Mouse (Mus musculus) lung, postnatal 4 days (tissue): ENCODE results near the gene Gm49337.

Experiments used
- DNase-seq, 2 experiments: peaks; one replicate each; pipeline ENCODE4 v3.0.0; 2021

The Gm49337 gene

DNA sequence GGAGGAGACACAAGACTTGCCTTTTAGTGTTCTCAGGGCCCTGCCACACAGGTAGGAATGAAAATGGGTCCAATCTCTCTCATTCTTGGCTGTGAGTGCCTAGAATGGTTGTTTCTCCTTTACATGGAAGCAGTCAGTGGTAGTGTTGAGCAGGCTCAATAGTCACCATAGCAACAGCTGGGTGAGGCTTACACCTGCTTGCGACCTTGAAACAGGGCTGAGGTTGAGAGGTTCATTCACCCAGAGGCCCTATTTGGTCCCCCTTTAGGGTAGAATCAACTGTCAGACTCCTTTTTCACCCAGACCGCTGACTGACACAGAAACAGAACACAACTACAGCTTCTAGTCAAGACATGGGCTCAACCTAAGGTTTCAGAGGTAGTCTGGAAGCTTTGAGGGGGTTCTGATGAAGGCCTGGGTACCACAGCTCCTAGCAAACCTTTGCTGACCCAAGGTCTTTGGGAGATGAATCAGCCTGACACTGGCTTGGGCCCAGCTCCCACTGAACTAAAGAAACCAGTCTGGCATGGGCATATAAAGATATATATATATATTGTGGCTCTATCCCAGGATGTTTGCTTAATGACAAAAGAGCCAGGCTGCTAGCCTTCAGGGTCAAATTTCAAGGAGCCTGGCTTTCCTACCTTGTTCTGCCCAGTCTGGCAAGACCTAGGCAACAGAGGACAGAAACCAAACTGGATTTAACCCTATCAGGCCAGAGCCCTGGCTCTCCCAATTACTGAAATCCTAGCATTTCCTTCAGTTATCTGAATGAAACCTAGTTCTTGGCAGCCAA lies 8.2 kb upstream of the Gm49337 start:
- peak in 1 of 2 experiments; percentile 20 for DNase-seq

DNA sequence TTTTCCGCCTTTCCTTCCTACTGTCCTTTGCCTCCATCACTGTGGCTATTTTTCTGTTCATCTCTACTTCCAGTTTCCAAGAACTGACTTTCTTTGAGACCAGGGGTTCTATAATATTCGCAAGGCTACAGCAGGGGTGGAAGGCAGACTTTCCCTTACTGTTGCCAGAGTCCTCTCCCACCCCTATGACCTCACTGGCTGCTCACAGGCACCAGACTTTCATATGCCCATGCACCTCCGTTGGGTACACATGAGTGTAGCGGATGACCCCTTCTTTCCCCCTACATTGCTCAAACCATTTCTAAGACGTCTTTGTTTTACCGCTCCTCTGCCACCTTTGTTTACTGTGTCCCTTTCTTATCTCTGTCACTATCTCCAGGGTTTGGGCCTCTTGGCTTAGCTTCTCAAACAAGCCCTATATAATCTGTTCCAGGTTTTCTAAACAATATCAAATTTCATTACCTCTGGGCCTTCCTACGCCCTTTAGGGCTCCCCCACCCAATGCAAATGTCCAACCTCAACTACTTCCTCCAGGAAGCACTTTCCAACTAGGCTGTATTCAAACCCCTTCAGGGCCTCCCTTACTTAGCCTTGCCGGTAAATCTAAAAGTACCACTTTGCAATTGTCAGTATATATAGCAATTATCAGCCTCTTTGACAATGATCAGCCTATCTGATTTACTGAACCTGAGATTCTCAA lies 7.3 kb upstream of the Gm49337 start:
- DNase-seq, result no peak

GRCm38 (mm10) chr4:116167404-116167803 lies 5.8 kb upstream of the Gm49337 start, which contains the start of gene Tspan1:
Gene Tspan1, minus strand, starts transcription at chr4:116167601.
- DNase-seq, result peak; percentile 77 to 85

DNA sequence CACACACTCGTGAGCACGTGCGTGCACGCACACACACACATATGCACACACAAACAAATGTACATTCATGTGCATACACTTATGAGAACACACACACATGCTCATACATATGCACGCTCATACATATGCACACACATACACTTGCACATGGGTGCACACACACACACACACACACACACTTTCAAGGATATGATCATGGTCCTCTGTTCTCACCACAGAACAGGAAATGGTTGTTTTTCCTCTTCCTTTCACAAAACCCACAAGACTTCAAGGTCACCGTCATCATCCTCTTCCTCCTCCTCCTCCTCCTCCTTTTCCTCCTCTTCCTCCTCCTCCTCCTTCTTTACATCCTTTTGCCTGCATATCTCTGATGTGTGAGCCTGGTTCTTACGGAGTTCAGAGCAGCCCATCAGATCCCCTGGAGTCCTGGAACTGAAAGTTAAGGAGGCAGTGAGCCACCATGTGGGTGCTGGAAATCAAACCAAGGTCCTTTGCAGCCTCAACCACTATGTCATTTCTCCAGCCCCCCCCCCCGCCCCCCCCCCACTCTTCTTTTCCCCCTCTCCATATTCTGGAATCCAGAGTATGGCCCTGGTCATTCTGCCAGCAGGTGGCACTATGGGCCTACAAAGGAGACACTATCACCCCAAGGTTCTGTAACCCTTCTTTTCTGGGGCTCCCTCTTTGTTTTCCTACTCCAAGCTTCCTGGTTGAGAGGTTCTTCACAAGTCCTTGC lies 4.4 kb upstream of the Gm49337 start:
- DNase-seq, result peak; percentile 69 to 86

- DNase-seq, result no peak
Observed at GRCm38 (mm10) chr4:116169353-116169672, 3.9 kb upstream of the Gm49337 start.

DNA sequence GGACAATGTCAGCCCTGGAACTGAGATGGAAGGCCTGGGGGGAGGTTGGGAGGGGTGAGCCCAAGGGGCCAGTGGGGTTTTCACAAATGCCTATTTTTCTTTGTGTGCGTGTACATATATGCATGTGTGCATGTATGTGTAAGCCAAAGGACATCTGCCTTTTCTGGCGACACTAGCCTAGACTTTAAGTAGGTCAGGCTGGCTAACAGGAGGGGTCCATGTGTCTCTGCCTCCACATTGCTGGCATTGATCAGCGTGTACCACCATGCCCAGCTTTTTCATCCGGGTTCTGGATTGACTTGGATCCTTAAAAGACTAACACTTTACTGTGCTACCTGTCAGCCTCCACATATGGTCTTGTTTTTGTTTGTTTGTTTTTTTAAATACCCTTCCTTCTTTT lies 568 bp downstream of the Gm49337 start:
- DNase-seq, result no peak

DNA sequence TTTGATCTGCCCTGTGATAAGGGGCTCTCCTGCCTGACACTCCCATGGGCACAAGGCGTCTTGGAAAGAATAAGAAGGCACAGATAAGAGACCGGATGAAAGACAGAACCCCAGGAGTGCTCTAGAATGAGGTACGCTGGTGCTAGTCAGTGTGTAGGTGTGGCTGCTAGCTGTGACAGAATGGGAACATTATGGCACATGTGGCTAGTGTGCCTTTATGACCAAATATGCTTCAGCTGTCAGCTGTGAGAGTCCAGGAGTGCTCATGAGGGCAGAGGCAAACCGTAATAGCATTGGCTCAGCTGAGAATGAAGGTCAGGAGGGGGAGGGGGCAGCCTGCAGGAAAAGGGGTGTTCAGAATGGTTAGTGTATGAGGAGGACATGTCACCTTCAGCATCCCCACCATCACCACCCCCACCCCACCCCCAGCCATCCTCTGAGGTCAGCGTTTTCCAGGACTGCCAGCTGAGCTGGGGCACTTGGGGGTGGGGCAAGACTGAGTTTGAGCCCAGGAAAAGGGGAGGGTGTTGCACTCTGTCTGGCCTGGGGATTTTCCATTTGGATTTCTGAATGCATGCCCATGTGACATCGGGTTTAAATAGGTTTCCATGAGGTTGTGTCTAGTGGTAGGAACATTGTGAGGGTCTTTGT lies 1.4 kb downstream of the Gm49337 start:
- DNase-seq, result peak; percentile 62

DNA sequence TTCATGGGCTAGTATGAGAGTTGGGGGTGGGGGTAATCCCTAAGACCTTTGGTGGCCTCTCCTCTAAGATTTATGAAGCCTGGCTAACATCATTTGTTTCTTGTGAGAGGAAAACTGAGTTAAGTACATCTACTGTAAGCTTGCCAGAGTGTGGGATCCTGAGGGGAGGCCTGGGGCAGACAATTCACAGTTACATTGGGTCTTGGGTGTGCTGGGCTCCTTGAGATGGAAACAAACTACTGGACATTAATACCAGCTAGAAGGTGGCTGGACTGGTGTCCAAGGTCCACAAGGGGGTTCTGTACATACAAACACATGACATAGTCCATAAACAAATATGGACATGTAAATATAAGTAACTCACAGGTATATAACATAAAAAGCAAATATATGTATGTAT lies 2.0 kb downstream of the Gm49337 start:
- no peak for DNase-seq

DNA sequence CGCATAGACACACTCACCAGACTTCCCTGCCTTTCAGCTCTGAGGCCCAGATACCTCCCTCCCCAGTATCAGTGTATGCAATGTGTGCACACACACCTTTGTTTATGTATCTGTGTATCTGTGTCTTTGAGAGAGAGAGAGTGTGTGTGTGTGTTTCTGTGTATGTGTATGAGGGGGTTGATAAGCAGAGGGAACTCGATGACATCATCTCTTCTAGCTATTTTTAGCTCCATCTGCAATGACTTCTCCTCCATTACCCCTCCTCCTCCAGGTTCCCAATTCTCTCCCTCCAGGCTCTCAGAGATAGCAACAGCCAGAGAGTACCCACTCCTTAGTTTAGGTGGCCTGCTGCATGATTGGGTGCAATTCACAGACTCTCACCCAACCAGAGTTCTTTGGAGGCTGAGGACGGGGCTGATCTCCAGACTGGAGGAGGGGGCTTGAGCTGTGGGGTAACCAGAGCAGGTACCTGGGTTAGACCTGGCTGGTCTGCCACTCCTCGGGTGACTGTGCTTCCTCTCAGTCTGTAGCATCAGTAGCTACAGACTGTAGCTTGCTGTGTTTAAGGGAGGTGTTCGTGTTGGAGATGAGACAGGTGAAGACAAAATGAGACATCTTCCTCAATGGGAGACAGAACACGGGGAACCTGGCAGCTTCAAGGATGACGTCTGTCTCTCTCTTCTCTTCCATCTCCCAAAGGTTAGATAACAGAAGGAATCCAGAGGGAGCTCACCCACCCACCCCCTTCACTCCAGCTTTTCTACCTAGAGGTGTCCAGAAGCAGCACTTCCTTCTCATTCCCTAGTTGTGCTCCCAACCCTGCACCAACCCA lies 2.7 kb downstream of the Gm49337 start:
- peak in 1 of 2 experiments; percentile 27 for DNase-seq

- peak; percentile 89 to 95 for DNase-seq
Observed at GRCm38 (mm10) chr4:116176543-116176988, 3.4 kb downstream of the Gm49337 start.

DNA sequence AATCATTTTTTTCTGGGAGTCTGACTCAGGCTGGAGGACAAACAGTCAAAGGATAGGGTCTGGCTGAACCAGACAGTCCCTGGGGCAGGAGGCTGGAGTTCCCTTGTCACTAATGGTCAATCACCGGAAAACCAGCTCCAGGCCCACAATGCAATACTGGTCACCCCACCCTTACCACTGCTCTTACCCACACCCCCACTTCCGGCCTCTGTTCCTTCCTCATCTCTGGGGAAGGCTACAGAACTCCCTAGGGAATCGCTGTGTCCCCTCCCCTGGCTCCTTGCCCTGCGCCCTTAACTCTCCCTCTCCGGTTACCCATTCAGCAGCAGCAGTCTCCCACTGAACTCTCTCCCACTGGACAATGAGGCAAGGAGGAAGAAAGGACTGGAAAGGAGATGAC lies 4.0 kb downstream of the Gm49337 start:
- DNase-seq, result peak; percentile 85 to 91

- no peak for DNase-seq
Observed at GRCm38 (mm10) chr4:116182079-116182478, 8.9 kb downstream of the Gm49337 start.

- peak; percentile 61 to 75 for DNase-seq
Observed at GRCm38 (mm10) chr4:116182745-116183144, 9.6 kb downstream of the Gm49337 start.

DNA sequence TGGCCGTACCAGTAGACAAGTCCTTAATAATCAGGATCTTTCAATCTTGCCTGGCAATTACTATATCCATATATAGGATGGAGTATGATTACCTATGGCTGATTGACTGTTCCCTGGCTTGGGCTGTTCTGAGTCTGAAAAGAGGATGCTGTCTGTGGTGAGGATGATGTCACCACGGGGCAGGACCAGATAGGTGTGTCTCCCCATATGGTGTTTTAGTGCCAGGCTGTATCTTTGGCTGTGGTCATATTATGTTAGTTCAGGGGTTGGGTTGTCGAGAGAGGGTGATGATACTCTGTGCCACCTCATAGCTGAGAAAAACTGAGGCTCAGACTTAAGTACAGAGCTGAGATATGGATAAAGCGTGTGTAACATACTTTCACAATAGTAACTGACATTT lies 11.9 kb downstream of the Gm49337 start:
- DNase-seq, result no peak

DNA sequence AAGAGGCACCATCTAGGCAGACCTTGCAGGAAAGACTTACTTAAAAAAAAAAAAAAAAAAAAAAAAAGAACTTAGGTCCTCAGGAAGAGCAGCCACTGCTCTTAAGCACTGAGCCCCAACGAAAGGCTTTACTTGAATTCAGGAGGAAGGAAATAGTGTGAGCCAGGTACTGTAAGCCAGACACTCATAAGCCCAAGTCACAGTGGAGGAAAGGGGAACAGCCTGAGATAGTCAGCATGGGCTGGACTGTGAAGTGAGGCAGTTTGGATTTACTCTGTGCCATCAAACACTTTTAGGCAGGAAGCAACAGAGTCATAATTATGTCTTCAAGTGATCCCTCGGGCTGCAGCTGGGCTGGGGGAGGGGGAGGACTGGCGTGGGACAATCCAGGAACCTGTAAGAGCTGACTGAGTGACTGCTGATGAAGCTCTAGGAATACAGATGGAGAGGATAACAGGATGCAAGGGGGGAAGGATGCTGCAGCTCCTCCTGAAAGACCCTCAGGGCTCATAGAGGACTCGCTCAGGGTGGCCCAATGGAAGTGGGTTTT lies 19.2 kb downstream of the Gm49337 start:
- DNase-seq, result peak in 1 of 2 experiments; percentile 33

DNA sequence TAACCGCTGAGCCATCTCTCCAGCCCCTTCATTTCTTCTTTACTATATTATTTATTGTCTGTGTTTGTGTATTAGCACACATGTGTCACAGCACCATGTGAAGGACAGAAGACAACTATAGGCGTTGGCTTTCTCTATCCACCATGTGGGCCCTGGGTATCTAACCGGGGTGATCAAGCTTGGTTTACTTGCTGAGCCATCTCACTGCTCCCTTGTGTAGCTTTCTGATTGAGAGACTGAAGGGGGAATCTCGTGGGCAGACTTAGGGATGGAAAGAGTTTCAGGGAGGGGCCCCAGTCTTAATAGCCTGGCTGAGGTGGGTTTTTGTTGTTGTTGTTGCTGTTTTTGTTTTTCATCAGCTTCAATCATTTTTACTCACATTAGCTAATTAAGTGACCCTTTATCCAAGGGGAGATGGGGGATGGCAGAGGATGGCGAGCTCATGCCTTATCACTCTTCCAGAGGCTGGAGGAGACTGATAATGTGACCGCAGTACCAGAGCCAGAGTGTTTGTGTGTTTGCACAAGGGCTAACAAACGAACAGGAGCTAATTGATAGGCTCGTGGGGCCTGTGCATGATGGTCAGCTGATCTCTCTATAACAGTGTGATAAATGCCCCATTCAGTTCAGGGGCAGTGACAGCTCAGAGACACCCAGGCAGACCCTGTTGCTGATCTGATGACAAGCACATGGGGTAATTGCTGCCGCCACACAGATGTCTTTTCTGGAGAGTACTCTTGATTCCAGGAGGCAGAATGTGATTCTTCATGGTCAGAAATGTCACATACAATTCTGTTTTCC lies 20.6 kb downstream of the Gm49337 start:
- no peak for DNase-seq

DNA sequence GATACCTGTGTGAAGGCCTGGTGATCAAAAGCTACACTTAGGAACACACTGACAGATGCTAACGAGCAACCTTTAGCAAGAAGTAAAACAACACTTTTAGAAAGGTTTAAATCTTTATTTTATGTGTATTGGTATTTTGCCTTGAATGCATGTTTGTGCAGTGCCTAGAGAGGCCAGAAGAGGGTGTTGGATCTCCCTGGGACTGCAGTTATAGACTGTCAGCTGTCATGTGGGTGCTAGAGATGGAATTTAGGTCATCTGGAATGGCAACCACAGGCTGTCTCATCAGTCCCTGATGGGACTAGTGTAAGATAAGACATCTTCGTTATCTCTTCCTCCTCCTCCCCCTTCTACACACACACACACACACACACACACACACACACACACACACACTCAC lies 25.2 kb downstream of the Gm49337 start:
- DNase-seq, result no peak

DNA sequence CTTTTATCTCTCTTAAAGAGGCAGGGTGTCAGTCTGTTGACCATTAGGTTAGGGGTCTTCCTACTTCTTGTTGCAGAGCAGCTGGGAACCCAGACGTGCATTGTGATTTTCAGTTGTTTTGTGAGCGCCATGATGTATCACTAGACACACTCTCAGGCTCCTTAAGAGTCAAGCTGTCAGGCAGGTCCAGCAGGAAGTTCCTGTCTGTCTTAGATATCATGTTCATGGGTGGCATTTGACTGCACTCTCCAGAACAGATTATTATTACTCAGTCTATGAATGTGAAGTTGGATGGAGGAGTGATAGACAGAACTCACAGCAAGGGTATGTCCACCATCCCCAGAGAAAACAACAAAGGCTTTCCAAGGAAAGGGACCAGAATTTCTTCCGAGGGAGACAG lies 31.2 kb downstream of the Gm49337 start:
- DNase-seq, result no peak

DNA sequence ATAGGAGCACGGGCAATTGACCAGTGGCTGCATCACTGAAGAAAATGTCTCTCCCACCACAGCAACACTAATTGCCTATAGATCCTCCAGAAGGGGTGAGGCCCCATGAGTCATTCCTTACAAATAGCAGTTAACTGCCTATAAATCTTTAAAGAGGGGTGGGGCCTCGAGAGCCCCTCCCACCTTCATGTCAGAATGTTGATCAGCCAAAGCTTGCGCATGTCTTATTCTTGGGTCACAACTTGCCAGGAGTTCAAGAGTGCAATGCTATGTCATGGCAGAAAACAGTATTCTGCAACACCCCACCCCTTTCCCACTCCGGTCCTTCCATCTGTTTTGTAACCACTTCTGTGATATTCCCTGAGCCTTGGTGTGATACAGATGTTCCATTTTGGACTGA lies 33.3 kb downstream of the Gm49337 start:
- DNase-seq, result no peak

GRCm38 (mm10) chr4:116208891-116209290 lies 35.7 kb downstream of the Gm49337 start:
- DNase-seq, result no peak
